Mouse (Mus musculus) hindbrain, embryonic 12.5 days (tissue): ENCODE results near the gene Amh. TPM values are rescaled to one million over a fixed set of nuclear protein-coding genes. Genes with fewer than 3 reads are reported as not detected.
"Not testable (repeated sequence)": the region's sequence is repeated elsewhere in the genome, so short reads cannot be mapped to it uniquely, and the experiment has no call there.

ENCODE experiments used
- ATAC-seq: fragments of 200-750 bp; cut with Nextera tagmentation; 2 replicates; pipeline ENCODE4 v1.8.0; 2017; ENCODE audit warnings: moderate TSS enrichment; ENCODE audit not compliant: low FRiP score
- H3K27ac ChIP-seq: fragments of 300-500 bp; sonication (generic); 2 replicates; pipeline ENCODE4 v1.5.1; 2016; ENCODE audit warnings: mild to moderate bottlenecking
- H3K27me3 ChIP-seq: fragments of 300-500 bp; sonication (generic); 2 replicates; pipeline ENCODE4 v1.6.1; 2016; ENCODE audit warnings: mild to moderate bottlenecking
- H3K36me3 ChIP-seq: fragments of 300-500 bp; sonication (generic); 2 replicates; pipeline ENCODE4 v1.6.1; 2016; ENCODE audit warnings: mild to moderate bottlenecking
- H3K4me1 ChIP-seq: fragments of 300-500 bp; sonication (generic); 2 replicates; pipeline ENCODE4 v1.6.1; 2016
- H3K4me2 ChIP-seq: fragments of 300-500 bp; sonication (generic); replicated peaks from 2 replicates; pipeline ENCODE4 v1.6.1; 2016; ENCODE audit warnings: mild to moderate bottlenecking
- H3K4me3 ChIP-seq: fragments of 300-500 bp; sonication (generic); 2 replicates; pipeline ENCODE4 v1.5.1; 2016; ENCODE audit warnings: mild to moderate bottlenecking
- H3K9ac ChIP-seq: fragments of 300-500 bp; sonication (generic); 2 replicates; pipeline ENCODE4 v1.6.1; 2016; ENCODE audit warnings: mild to moderate bottlenecking, moderate library complexity
- H3K9me3 ChIP-seq: fragments of 300-500 bp; sonication (generic); replicated peaks from 2 replicates; pipeline ENCODE4 v1.6.1; 2016; ENCODE audit warnings: mild to moderate bottlenecking
- WGBS: fragments of 180-500 bp; shearing (Covaris S2); methylation state at CpG from one replicate; pipeline ENCODE4 v1.1.7; 2016; 5-methylcytosine and 5-hydroxymethylcytosine counted together
- polyA plus RNA-seq: library from polyadenylated mRNA; unstranded; fragments of >200 nt; fragmentation: Nextera tagmentation; extraction: Ambion mirVana; gene quantifications from 2 replicates; pipeline ENCODE4 v1.2.1, GENCODE M21; 2016

Amh gene
- polyA plus RNA-seq, 1 experiment from 2014 or later: not detected

GRCm38 (mm10) chr10:80813366-80813765 lies 8.3 kb downstream of the Amh start, which contains the start of gene Jsrp1:
Gene Jsrp1 (minus strand): TSS chr10:80813498.
- Histone ChIP-seq H3K4me3 (no peak within 1 kb of the TSS), H3K4me1 (peaks cover 14% of the 10 kb centered on the region), H3K36me3 (no peaks in the 10 kb centered on the region), H3K27me3 (peaks cover 38% of the 10 kb centered on the region), H3K9me3 (no peaks in the 10 kb centered on the region), H3K4me2 (no peak within 1 kb of the TSS), H3K9ac (no peak within 1 kb of the TSS), H3K27ac (no peak within 1 kb of the TSS)
- WGBS: 83% methylated on average over 4 of the region's 4 CpGs
- no peak for ATAC-seq

- Histone ChIP-seq H3K27ac (no peak overlapping the region), H3K4me3 (no peak overlapping the region), H3K9me3 (no peaks in the 10 kb centered on the region), H3K4me2 (no peak overlapping the region), H3K9ac (no peak overlapping the region), H3K4me1 (peaks cover 5% of the 10 kb centered on the region), H3K27me3 (peaks cover 25% of the 10 kb centered on the region), H3K36me3 (no peaks in the 10 kb centered on the region)
- ATAC-seq: no peak
- 64% methylated on average over 7 of the region's 7 CpGs for WGBS
These were observed 9.8 kb downstream of the Amh start for GRCm38 (mm10) chr10:80814800-80815199.

GRCm38 (mm10) chr10:80816303-80816702 lies 11.3 kb downstream of the Amh start:
- not testable (repeated sequence) for H3K4me3 ChIP-seq, H3K9me3 ChIP-seq, H3K4me2 ChIP-seq, H3K36me3 ChIP-seq, H3K9ac ChIP-seq, H3K27ac ChIP-seq, H3K27me3 ChIP-seq, H3K4me1 ChIP-seq, ATAC-seq
- 91% methylated on average over 3 of the region's 3 CpGs for WGBS

GRCm38 (mm10) chr10:80817164-80817563 lies 12.1 kb downstream of the Amh start:
- peaks cover 5% of the 10 kb centered on the region; the same call in 1 of the 2 replicates for H3K27me3 ChIP-seq
- no peak overlapping the region for H3K9ac ChIP-seq
- ATAC-seq: no peak
- 79% methylated on average over 2 of the region's 2 CpGs for WGBS
- H3K27ac ChIP-seq: no peak overlapping the region
- no peaks in the 10 kb centered on the region for H3K4me1 ChIP-seq
- H3K4me2 ChIP-seq: no peak overlapping the region
- no peak overlapping the region for H3K4me3 ChIP-seq
- H3K9me3 ChIP-seq: no peaks in the 10 kb centered on the region
- no peaks in the 10 kb centered on the region for H3K36me3 ChIP-seq

GRCm38 (mm10) chr10:80817955-80818354 lies 12.9 kb downstream of the Amh start:
- H3K4me3 ChIP-seq, H3K9ac ChIP-seq, H3K27me3 ChIP-seq, H3K4me1 ChIP-seq, H3K4me2 ChIP-seq, H3K9me3 ChIP-seq, H3K36me3 ChIP-seq, ATAC-seq, H3K27ac ChIP-seq: not testable (repeated sequence)
- WGBS: 84% methylated on average over 7 of the region's 7 CpGs

- no peak overlapping the region for H3K27ac ChIP-seq
- ATAC-seq: no peak
- H3K27me3 ChIP-seq: no peaks in the 10 kb centered on the region
- H3K9me3 ChIP-seq: no peaks in the 10 kb centered on the region
- H3K9ac ChIP-seq: no peak overlapping the region
- no peak overlapping the region for H3K4me2 ChIP-seq
- H3K36me3 ChIP-seq: no peaks in the 10 kb centered on the region
- H3K4me3 ChIP-seq: no peak overlapping the region
- 58% methylated on average over 6 of the region's 6 CpGs for WGBS
- H3K4me1 ChIP-seq: no peaks in the 10 kb centered on the region
These were observed 13.7 kb downstream of the Amh start for GRCm38 (mm10) chr10:80818599-80819281.

DNA sequence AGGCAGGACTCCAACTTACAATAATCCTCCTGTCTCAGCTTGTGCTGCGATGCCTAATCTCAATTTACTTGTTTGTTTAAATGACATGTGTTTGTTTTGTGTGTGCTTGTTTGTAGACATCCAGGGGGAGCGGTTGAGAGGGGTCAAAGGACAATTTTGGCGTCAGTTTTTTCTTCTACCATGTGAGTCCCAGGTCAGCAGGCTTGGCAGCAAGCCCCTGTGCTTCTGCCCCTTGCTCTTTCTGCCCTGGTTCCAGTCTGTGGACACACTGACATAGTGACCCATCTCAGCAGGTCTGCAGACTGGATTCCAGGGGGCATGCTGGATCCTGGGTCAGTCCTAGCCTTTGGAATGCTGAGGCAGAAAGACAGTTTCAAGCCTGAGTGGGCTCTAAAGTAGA lies 14.4 kb downstream of the Amh start:
- ATAC-seq: no peak
- H3K4me1 ChIP-seq: no peaks in the 10 kb centered on the region
- no peak overlapping the region for H3K9ac ChIP-seq
- 49% methylated on average over 3 of the region's 3 CpGs for WGBS
- H3K4me3 ChIP-seq: no peak overlapping the region
- H3K9me3 ChIP-seq: no peaks in the 10 kb centered on the region
- H3K4me2 ChIP-seq: no peak overlapping the region
- H3K27me3 ChIP-seq: no peaks in the 10 kb centered on the region
- H3K36me3 ChIP-seq: no peaks in the 10 kb centered on the region
- no peak overlapping the region for H3K27ac ChIP-seq

DNA sequence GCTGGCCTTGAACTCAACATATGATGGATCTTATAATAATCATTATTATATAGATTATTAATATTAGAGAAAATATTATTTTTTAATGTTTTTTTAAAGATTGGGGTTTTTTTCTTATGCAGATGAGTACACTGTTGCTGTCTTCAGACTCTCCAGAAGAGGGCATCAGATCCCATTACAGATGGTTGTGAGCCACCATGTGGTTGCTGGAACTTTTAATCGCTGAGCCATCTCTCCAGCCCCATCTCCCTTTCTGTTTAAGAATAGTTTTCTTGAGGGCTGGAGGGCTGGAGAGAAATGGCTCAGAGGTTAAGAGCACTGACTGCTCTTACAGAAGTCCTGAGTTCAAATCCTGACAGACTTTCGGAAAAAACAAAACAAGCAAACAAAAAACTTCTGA lies 16.9 kb downstream of the Amh start:
- Histone ChIP-seq H3K4me2 (no peak overlapping the region), H3K4me3 (no peak overlapping the region), H3K4me1 (0 out of 2 replicates have a peak, but pooled peaks cover 2% of the 10 kb centered on the region), H3K27ac (no peak overlapping the region), H3K36me3 (no peaks in the 10 kb centered on the region), H3K27me3 (no peaks in the 10 kb centered on the region), H3K9ac (no peak overlapping the region), H3K9me3 (no peaks in the 10 kb centered on the region)
- ATAC-seq: no peak
- WGBS: 41% methylated on average over 2 of the region's 2 CpGs

GRCm38 (mm10) chr10:80822528-80822927 lies 17.5 kb downstream of the Amh start:
- H3K9ac ChIP-seq: no peak overlapping the region
- no peak for ATAC-seq
- no peaks in the 10 kb centered on the region for H3K36me3 ChIP-seq
- no peak overlapping the region for H3K27ac ChIP-seq
- H3K4me2 ChIP-seq: no peak overlapping the region
- no peaks in the 10 kb centered on the region for H3K9me3 ChIP-seq
- 81% methylated on average over 5 of the region's 5 CpGs for WGBS
- peaks cover 4% of the 10 kb centered on the region for H3K4me1 ChIP-seq
- H3K27me3 ChIP-seq: no peaks in the 10 kb centered on the region
- no peak overlapping the region for H3K4me3 ChIP-seq

DNA sequence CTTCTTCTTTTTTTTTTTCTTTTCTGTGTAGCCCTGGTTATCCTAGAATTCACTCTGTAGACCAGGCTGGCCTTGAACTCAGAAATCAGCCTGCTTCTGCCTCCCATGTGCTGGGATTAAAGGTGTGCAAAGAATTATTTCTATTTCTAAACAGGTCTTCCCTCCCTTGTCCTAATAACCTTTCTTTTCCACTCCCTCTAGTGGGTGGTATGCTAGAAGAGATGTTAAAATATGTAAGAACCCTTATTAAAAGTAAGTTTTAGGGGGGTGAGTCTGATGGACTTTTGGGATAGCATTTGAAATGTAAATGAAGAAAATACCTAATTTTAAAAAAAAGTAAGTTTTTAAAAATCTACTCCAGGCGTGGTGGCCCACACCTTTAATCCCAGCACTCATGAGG lies 18.3 kb downstream of the Amh start:
- ATAC-seq: no peak
- Histone ChIP-seq H3K27me3 (no peaks in the 10 kb centered on the region), H3K36me3 (no peaks in the 10 kb centered on the region), H3K4me3 (no peak overlapping the region), H3K9me3 (no peaks in the 10 kb centered on the region), H3K4me2 (no peak overlapping the region), H3K27ac (no peak overlapping the region), H3K9ac (no peak overlapping the region), H3K4me1 (peaks cover 11% of the 10 kb centered on the region)
- 97% methylated on average over 1 of the region's 1 CpGs for WGBS

DNA sequence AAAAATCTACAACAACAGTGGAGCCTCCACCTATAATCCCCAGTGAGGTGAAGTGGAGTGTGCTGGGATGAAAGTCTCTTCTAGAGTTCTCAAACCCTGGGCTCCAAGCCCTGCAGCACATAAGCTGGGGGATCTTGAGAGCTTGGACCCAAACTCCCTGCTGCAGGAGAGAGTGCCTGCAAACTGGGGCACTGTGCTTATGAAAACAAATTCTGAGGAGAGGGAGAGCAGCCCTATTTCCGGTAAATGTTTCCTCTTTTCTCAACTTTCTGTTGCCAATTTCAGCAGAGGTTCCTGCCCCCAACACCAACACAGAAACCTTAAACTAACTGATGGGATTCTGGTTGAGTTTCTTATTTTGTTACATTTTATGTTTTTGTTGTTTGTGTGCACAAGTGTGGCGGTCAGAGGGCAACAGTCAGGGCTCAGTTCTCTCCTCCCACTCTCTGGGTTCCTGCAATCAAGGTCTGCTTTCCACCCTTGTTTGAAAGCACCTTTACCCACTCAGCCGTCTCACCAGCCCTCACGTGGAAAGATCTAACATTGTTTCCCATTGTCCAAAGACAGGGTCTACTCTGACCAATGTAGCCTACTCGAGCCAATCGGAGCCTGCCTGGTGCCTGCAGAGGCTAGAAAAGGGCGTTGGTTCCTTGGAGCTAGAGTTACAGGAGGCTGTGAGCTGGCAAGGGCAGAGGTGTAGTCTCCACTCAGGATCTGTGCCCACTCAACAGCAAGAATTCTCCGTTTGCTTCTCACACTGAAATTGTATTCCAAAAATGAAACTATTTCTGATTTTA lies 19.0 kb downstream of the Amh start:
- Histone ChIP-seq H3K4me3 (no peak overlapping the region), H3K27ac (no peak overlapping the region), H3K9ac (no peak overlapping the region), H3K4me2 (no peak overlapping the region), H3K9me3 (no peaks in the 10 kb centered on the region), H3K27me3 (no peaks in the 10 kb centered on the region), H3K36me3 (peaks cover 4% of the 10 kb centered on the region), H3K4me1 (peaks cover 15% of the 10 kb centered on the region)
- no peak for ATAC-seq
- 64% methylated on average over 8 of the region's 8 CpGs for WGBS

- Histone ChIP-seq H3K27me3 (no peaks in the 10 kb centered on the region), H3K27ac (no peak overlapping the region), H3K9ac (no peak overlapping the region), H3K4me3 (no peak overlapping the region), H3K36me3 (peaks cover 11% of the 10 kb centered on the region), H3K4me1 (peaks cover 22% of the 10 kb centered on the region), H3K9me3 (no peaks in the 10 kb centered on the region), H3K4me2 (no peak overlapping the region)
- 81% methylated on average over 2 of the region's 2 CpGs for WGBS
- ATAC-seq: no peak
These were observed 19.8 kb downstream of the Amh start for GRCm38 (mm10) chr10:80824827-80825226.
